Mouse (Mus musculus) forebrain, embryonic 12.5 days (tissue): ENCODE results near the gene Nr2f6. TPM values are rescaled to one million over a fixed set of nuclear protein-coding genes. Genes with fewer than 3 reads are reported as not detected.

Experiments used
- ATAC-seq: fragments of 200-750 bp; cut with Nextera tagmentation; 2 replicates; pipeline ENCODE4 v1.8.0; 2017; ENCODE audit warnings: moderate TSS enrichment; ENCODE audit not compliant: low FRiP score
- H3K27ac ChIP-seq: fragments of 300-500 bp; sonication (generic); 2 replicates; pipeline ENCODE4 v1.5.1; 2016; ENCODE audit warnings: mild to moderate bottlenecking
- H3K27me3 ChIP-seq: fragments of 300-500 bp; sonication (generic); 2 replicates; pipeline ENCODE4 v1.6.1; 2016; ENCODE audit warnings: mild to moderate bottlenecking
- H3K36me3 ChIP-seq: fragments of 300-500 bp; sonication (generic); replicated peaks from 2 replicates; pipeline ENCODE4 v1.6.1; 2016; ENCODE audit warnings: mild to moderate bottlenecking
- H3K4me1 ChIP-seq: fragments of 300-500 bp; sonication (generic); 2 replicates; pipeline ENCODE4 v1.6.1; 2016
- H3K4me2 ChIP-seq: fragments of 300-500 bp; sonication (generic); 2 replicates; pipeline ENCODE4 v1.6.1; 2016; ENCODE audit warnings: mild to moderate bottlenecking, moderate library complexity
- H3K4me3 ChIP-seq: fragments of 300-500 bp; sonication (generic); replicated peaks from 2 replicates; pipeline ENCODE4 v1.5.1; 2016; ENCODE audit warnings: mild to moderate bottlenecking
- H3K9ac ChIP-seq: fragments of 300-500 bp; sonication (generic); 2 replicates; pipeline ENCODE4 v1.6.1; 2016; ENCODE audit warnings: mild to moderate bottlenecking
- H3K9me3 ChIP-seq: fragments of 300-500 bp; sonication (generic); 2 replicates; pipeline ENCODE4 v1.6.1; 2016
- WGBS: fragments of 180-500 bp; shearing (Covaris S2); methylation state at CpG from one replicate; pipeline ENCODE4 v1.1.7; 2016; 5-methylcytosine and 5-hydroxymethylcytosine counted together
- polyA plus RNA-seq: library from polyadenylated mRNA; unstranded; fragments of >200 nt; fragmentation: Nextera tagmentation; extraction: Ambion mirVana; gene quantifications from 2 replicates; pipeline ENCODE4 v1.2.1, GENCODE M21; 2016

The Nr2f6 gene
- polyA plus RNA-seq, 1 experiment from 2014 or later, result 35.3 TPM

GRCm38 (mm10) chr8:71383860-71384259, 2.1 kb upstream of the Nr2f6 start:
- 62% methylated on average over 3 of the region's 3 CpGs for WGBS
- no peak overlapping the region for H3K4me3 ChIP-seq
- H3K9me3 ChIP-seq, result no peaks in the 10 kb centered on the region
- H3K27me3 ChIP-seq, result peaks cover 15% of the 10 kb centered on the region
- H3K4me1 ChIP-seq, result peaks cover 44% of the 10 kb centered on the region
- H3K4me2 ChIP-seq, result no peak overlapping the region
- H3K27ac ChIP-seq, result no peak overlapping the region
- no peak overlapping the region for H3K9ac ChIP-seq
- no peak for ATAC-seq
- H3K36me3 ChIP-seq, result no peaks in the 10 kb centered on the region

GRCm38 (mm10) chr8:71383396-71383795, 1.6 kb upstream of the Nr2f6 start:
- H3K4me1 ChIP-seq, result peaks cover 48% of the 10 kb centered on the region
- no peak overlapping the region for H3K9ac ChIP-seq
- H3K4me3 ChIP-seq, result no peak overlapping the region
- H3K27me3 ChIP-seq, result peaks cover 15% of the 10 kb centered on the region
- H3K4me2 ChIP-seq, result no peak overlapping the region
- no peaks in the 10 kb centered on the region for H3K36me3 ChIP-seq
- no peak for ATAC-seq
- WGBS, result 14% methylated on average over 12 of the region's 12 CpGs
- no peaks in the 10 kb centered on the region for H3K9me3 ChIP-seq
- peak overlapping the region; percentile 89; the same call in 1 of the 2 replicates for H3K27ac ChIP-seq

- ATAC-seq, result peak; percentile 85
- H3K36me3 ChIP-seq, result peaks cover 6% of the 10 kb centered on the region
- peak overlapping the region; percentile 98 for H3K4me2 ChIP-seq
- peaks cover 52% of the 10 kb centered on the region for H3K4me1 ChIP-seq
- peak overlapping the region; percentile 80 for H3K9ac ChIP-seq
- H3K9me3 ChIP-seq, result no peaks in the 10 kb centered on the region
- peaks cover 24% of the 10 kb centered on the region for H3K27me3 ChIP-seq
- WGBS, result 2% methylated on average over 46 of the region's 80 CpGs
- H3K4me3 ChIP-seq, result peak overlapping the region; percentile 75
- peak overlapping the region; percentile 89 for H3K27ac ChIP-seq
These were observed 506 bp upstream of the Nr2f6 start for GRCm38 (mm10) chr8:71381971-71382961.

DNA sequence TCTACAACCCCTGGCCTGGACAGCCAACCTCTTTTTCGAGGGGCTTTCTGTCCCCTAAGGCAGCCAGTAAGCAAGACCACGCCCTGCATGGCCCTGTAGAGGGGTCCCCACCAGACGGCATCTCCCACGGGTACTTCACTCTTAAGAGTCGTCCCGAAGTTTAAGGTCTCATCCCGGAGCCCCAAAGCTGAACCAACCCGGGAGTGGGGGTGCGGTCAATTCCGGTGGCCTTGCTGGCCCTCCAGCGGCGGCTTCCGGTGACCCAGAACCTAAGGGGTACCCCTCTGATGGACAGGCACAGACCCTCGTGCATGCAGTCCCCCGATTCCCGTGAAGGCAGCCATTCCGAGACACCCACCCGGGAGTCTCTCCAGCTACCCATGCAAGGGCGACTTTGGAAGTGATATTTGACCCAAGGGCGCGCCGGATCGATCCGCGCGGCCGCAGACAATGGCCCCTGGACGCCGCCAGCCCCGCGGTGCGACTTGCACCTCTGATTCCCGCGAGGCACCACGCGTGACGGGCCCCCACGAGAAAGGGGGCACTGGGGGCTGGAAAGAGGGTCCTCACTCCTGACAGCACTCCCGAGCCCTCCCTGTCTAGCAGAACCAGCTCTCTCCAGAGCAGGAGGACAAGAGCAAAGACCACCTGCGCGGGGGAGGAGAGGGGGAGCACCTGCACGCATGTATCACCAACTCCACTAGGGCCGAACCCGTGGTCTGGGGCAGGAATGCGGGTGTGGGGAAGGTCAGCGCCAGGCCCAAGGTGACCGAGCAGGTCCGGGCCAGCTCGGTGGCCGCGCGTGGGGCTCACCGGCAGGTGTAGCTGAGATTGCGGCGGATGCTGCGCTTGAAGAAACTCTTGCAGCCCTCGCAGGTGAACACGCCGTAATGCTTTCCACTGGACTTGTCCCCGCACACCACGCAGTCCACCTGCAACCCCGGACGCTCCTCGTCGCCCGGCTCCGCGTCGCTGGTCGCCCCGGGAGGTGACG, 1.3 kb downstream of the Nr2f6 start:
- Histone ChIP-seq H3K4me1 (peaks cover 68% of the 10 kb centered on the region), H3K9me3 (no peaks in the 10 kb centered on the region), H3K4me3 (peak overlapping the region; percentile 75), H3K4me2 (peak overlapping the region; percentile 98), H3K36me3 (peaks cover 6% of the 10 kb centered on the region), H3K9ac (peak overlapping the region; percentile 80), H3K27ac (0 out of 2 replicates have a peak overlapping the region, but pooled peaks have one; percentile 89), H3K27me3 (peaks cover 35% of the 10 kb centered on the region)
- WGBS, result 1% methylated on average over 72 of the region's 72 CpGs
- no peak for ATAC-seq

- 39% methylated on average over 3 of the region's 3 CpGs for WGBS
- H3K9ac ChIP-seq, result peak overlapping the region; percentile 80
- H3K9me3 ChIP-seq, result no peaks in the 10 kb centered on the region
- ATAC-seq, result no peak
- H3K4me1 ChIP-seq, result peaks cover 72% of the 10 kb centered on the region
- peaks cover 35% of the 10 kb centered on the region for H3K27me3 ChIP-seq
- H3K36me3 ChIP-seq, result peaks cover 9% of the 10 kb centered on the region
- H3K27ac ChIP-seq, result no peak overlapping the region
- peak overlapping the region; percentile 98 for H3K4me2 ChIP-seq
- peak overlapping the region; percentile 75 for H3K4me3 ChIP-seq
These were observed 2.2 kb downstream of the Nr2f6 start for GRCm38 (mm10) chr8:71379512-71380075.

DNA sequence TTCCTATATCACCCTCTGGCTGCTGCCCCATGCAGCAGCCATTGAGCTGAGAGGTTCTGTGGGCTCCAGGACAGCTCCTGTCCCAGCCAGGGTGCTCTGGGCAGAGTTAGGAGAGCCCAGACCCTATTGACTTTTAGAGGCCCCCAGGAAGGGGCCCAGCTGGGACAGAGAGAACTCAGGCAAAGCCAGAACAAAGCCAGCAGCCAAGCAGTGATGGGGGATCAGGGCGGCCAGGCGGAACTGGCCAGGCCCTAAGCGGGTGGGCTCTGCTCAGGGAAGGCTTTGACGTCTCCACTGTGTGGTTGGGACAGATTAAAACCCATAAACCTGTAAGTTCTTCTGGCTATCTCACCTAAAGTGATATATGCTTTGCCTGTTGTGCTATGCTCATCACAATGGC, 2.8 kb downstream of the Nr2f6 start:
- Histone ChIP-seq H3K4me2 (peak overlapping the region; percentile 98), H3K9ac (no peak overlapping the region), H3K27ac (no peak overlapping the region), H3K9me3 (no peaks in the 10 kb centered on the region), H3K4me3 (no peak overlapping the region), H3K4me1 (peaks cover 72% of the 10 kb centered on the region), H3K36me3 (peaks cover 14% of the 10 kb centered on the region), H3K27me3 (peaks cover 35% of the 10 kb centered on the region)
- ATAC-seq, result no peak
- WGBS, result 15% methylated on average over 4 of the region's 4 CpGs

DNA sequence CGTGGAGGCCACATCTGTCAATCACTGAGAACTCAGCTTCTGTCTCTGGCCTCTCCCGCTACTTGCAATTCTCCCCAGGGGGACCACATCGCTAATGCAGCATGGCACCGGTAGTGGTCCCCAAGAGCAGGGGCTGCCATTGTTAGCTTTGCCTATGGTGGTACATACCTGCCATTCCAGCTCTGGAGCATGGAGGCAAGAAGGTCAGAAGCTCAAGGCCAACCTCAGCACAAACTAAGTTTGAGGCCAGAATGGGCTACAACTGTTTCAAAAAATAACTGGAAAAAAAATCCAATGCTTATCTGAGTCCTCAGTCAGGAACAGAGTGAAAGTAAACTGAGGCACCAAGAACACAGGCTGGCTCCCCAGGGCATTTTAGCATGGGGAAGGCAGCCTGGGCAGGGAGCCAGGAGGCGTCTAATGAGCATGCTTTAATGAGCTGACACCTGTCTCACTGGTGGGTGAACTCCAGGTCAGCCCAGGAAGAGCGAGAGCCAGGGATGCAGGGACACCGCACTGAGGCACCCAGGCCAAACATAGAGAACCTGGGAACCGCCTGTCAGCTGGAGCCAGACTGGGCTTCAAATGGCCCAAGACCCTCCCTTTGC, 5.2 kb downstream of the Nr2f6 start:
- Histone ChIP-seq H3K27me3 (peaks cover 35% of the 10 kb centered on the region), H3K4me2 (peak overlapping the region; percentile 60), H3K9me3 (no peaks in the 10 kb centered on the region), H3K36me3 (peaks cover 21% of the 10 kb centered on the region), H3K27ac (no peak overlapping the region), H3K4me3 (peak overlapping the region; percentile 36), H3K4me1 (peaks cover 55% of the 10 kb centered on the region), H3K9ac (peak overlapping the region; percentile 49)
- no peak for ATAC-seq
- 36% methylated on average over 8 of the region's 8 CpGs for WGBS

- peaks cover 49% of the 10 kb centered on the region for H3K4me1 ChIP-seq
- peaks cover 21% of the 10 kb centered on the region for H3K36me3 ChIP-seq
- ATAC-seq, result peak; percentile 7; the same call in 1 of the 2 replicates
- peaks cover 30% of the 10 kb centered on the region for H3K27me3 ChIP-seq
- peak overlapping the region; percentile 60 for H3K4me2 ChIP-seq
- H3K4me3 ChIP-seq, result peak overlapping the region; percentile 36
- peak overlapping the region; percentile 49 for H3K9ac ChIP-seq
- 3% methylated on average over 74 of the region's 74 CpGs for WGBS
- no peaks in the 10 kb centered on the region for H3K9me3 ChIP-seq
- H3K27ac ChIP-seq, result peak overlapping the region; percentile 65
These were observed 6.0 kb downstream of the Nr2f6 start for GRCm38 (mm10) chr8:71375581-71376422.

DNA sequence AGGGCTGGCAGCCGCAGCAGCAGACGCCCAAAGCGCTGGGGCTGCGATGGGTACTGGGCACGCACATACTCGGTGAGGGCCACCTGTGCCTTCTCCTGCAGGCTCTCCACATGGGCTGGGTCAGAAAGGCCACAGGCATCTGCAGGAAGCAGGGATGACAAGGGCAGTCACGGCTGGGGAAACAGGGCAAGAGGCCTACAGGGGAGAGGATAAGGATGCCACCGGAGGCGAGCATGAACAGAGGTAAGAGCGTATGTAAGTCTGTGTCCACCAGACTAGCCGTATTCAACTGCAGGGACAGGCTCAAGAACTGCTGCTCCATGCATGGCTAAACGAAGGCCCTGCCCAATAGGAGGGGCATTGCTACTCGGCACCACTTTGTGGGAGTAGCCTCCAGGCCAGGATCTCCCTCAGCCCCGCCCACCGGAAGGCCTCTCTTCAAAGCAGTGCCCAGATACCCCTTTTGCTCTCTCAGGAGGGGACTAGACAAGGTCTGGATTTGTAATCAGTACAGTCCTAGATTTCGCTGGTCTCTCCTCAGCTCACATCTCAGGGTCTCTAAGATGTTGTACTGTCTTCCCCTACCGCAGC, 7.0 kb downstream of the Nr2f6 start:
- H3K4me3 ChIP-seq, result no peak overlapping the region
- H3K27me3 ChIP-seq, result peaks cover 26% of the 10 kb centered on the region
- no peak overlapping the region for H3K4me2 ChIP-seq
- no peaks in the 10 kb centered on the region for H3K9me3 ChIP-seq
- H3K4me1 ChIP-seq, result peaks cover 42% of the 10 kb centered on the region
- peak overlapping the region; percentile 5; the same call in 1 of the 2 replicates for H3K27ac ChIP-seq
- H3K36me3 ChIP-seq, result peaks cover 24% of the 10 kb centered on the region
- no peak for ATAC-seq
- WGBS, result 78% methylated on average over 17 of the region's 17 CpGs
- peak overlapping the region; percentile 25; the same call in 1 of the 2 replicates for H3K9ac ChIP-seq

- H3K4me3 ChIP-seq, result no peak overlapping the region
- ATAC-seq, result no peak
- H3K4me1 ChIP-seq, result peaks cover 31% of the 10 kb centered on the region
- H3K9me3 ChIP-seq, result no peaks in the 10 kb centered on the region
- no peak overlapping the region for H3K9ac ChIP-seq
- peaks cover 34% of the 10 kb centered on the region for H3K36me3 ChIP-seq
- H3K27ac ChIP-seq, result no peak overlapping the region
- peaks cover 18% of the 10 kb centered on the region for H3K27me3 ChIP-seq
- 86% methylated on average over 3 of the region's 3 CpGs for WGBS
- no peak overlapping the region for H3K4me2 ChIP-seq
These were observed 8.8 kb downstream of the Nr2f6 start for GRCm38 (mm10) chr8:71373000-71373399.
